23 mouse cellular contexts compared by ENCODE assay signal in genomic region chr10:116286697-116287344, GRCm38 (mm10). TPM values are rescaled to one million over a fixed set of nuclear protein-coding genes. Genes with fewer than 3 reads are reported as not detected.
DNase-seq lines count a peak whose midpoint lies in the region; ATAC-seq and TF ChIP-seq lines count a peak whose summit lies in the region.
"Had no signal": no experiment of that assay in that cellular context is flagged by ENCODE, and none has a peak within 500 bp of the region (broad histone marks: within the 10 kb centered on the region; RNA-seq: fewer than 3 reads in every experiment).

No protein-coding gene starts in this region.

- intact Hi-C loops in heart, postnatal 36 days (cut with DNase I), result no loop called here

- no peak overlapping the region for H3K4me3 ChIP-seq in heart, postnatal 0 days (ENCODE audit: low read depth, low read length)
- no peak overlapping the region for H3K4me3 ChIP-seq in liver, adult 2 months (ENCODE audit: insufficient read depth, low read depth, low read length)
- H3K4me3 ChIP-seq in liver, embryonic 16.5 days (ENCODE audit: low read depth, low read length), result no peak overlapping the region
- H3K4me3 ChIP-seq: forebrain, embryonic 15.5 days; neural tube, embryonic 12.5 days had no signal

- WGBS in heart, postnatal 0 days, result 72% methylated on average over 7 of the region's 7 CpGs
- WGBS in liver, adult 2 months, result 81% methylated on average over 7 of the region's 7 CpGs
- WGBS in liver, embryonic 16.5 days (ENCODE audit: insufficient replicate concordance), result 66% methylated on average over 7 of the region's 7 CpGs

- DNase-seq in heart, postnatal 0 days (ENCODE audit: low spot score), result no peak
- DNase-seq in heart, postnatal 36 days, result no peak
- DNase-seq in liver, adult 2 months (ENCODE audit: extremely low read depth, low read depth, low spot score), result no peak
- DNase-seq in liver, result no peak
- DNase-seq in kidney, postnatal 25 days, result peak; percentile 33 to 58
- no peak for DNase-seq in embryo, embryonic 9.5 days (ENCODE audit: extremely low spot score)
- DNase-seq in cerebellum, postnatal 4 days (ENCODE audit: low spot score in 2 of 2), result no peak
- DNase-seq: adrenal gland, adult 2 months; cerebellum, adult 2 months; cerebellum, postnatal 25 days; embryo, embryonic 11 days; gastrocnemius, postnatal 14 days; layer of hippocampus, adult 9-11 months; lung, embryonic 14.5 days; lung, postnatal 4 days; midbrain, embryonic 14.5 days; right cerebral cortex, postnatal 25 days had no signal

- H3K79me2 ChIP-seq in liver, adult 2 months (ENCODE audit: control insufficient read depth, insufficient read depth, low read length), result peaks cover 5% of the 10 kb centered on the region; the same call in 1 of the 2 replicates

- no peak overlapping the region for H3K4me2 ChIP-seq in heart, postnatal 0 days (ENCODE audit: low read depth, low read length)
- H3K4me2 ChIP-seq in liver, embryonic 16.5 days (ENCODE audit: low read depth, low read length), result no peak overlapping the region
- H3K4me2 ChIP-seq: forebrain, embryonic 15.5 days; lung, embryonic 14.5 days; neural tube, embryonic 12.5 days had no signal

- H3K9ac ChIP-seq in heart, postnatal 0 days (replicated peaks; ENCODE audit: low read depth, low read length), result no peak overlapping the region
- no peak overlapping the region for H3K9ac ChIP-seq in liver, adult 2 months (ENCODE audit: low read depth, low read length)
- no peak overlapping the region for H3K9ac ChIP-seq in liver, embryonic 16.5 days (ENCODE audit: low read depth, low read length)
- H3K9ac ChIP-seq: forebrain, embryonic 15.5 days; lung, embryonic 14.5 days; neural tube, embryonic 12.5 days had no signal

- peak overlapping the region; percentile 54 for H3K27ac ChIP-seq in heart, postnatal 0 days (ENCODE audit: low read depth)
- peak overlapping the region; percentile 79 for H3K27ac ChIP-seq in liver, adult 2 months (replicated peaks; ENCODE audit: insufficient read depth, low read depth, low read length)
- no peak overlapping the region for H3K27ac ChIP-seq in liver, embryonic 16.5 days (ENCODE audit: low read length)
- H3K27ac ChIP-seq: forebrain, embryonic 15.5 days; hindbrain, postnatal 0 days; neural tube, embryonic 12.5 days had no signal

- TF ChIP-seq CTCF in heart, postnatal 0 days (IDR thresholded peaks at IDR 0.05; ENCODE audit: low read depth), result no peak
- no peak for TF ChIP-seq CTCF in liver, adult 2 months (IDR thresholded peaks at IDR 0.05; ENCODE audit: low read depth, low read length)

- peak; percentile 60; the same call in 1 of the 2 replicates for ATAC-seq in heart, postnatal 0 days (ENCODE audit: insufficient read depth, low read depth)
- peak; percentile 19; the same call in 1 of the 2 replicates for ATAC-seq in liver, embryonic 16.5 days (ENCODE audit: low read depth)
- ATAC-seq: forebrain, embryonic 15.5 days; hindbrain, postnatal 0 days had no signal

- H3K27me3 ChIP-seq in heart, postnatal 0 days (ENCODE audit: control insufficient read depth, insufficient read depth, low read length), result 0 out of 2 replicates have a peak, but pooled peaks cover 3% of the 10 kb centered on the region
- H3K27me3 ChIP-seq in liver, adult 2 months (ENCODE audit: control insufficient read depth, insufficient read depth, low read length), result no peaks in the 10 kb centered on the region
- no peaks in the 10 kb centered on the region for H3K27me3 ChIP-seq in liver, embryonic 16.5 days (ENCODE audit: control insufficient read depth, insufficient read depth, low read depth, low read length)
- H3K27me3 ChIP-seq: forebrain, embryonic 15.5 days; neural tube, embryonic 12.5 days had no signal

- no peaks in the 10 kb centered on the region for H3K9me3 ChIP-seq in heart, postnatal 0 days (replicated peaks; ENCODE audit: control insufficient read depth, low read length)
- H3K9me3 ChIP-seq in liver, embryonic 16.5 days (replicated peaks; ENCODE audit: control insufficient read depth, low read length), result no peaks in the 10 kb centered on the region
- H3K9me3 ChIP-seq: forebrain, embryonic 15.5 days; neural tube, embryonic 12.5 days had no signal

- TF ChIP-seq POLR2A in liver, adult 2 months (IDR thresholded peaks at IDR 0.05; ENCODE audit: extremely low read depth, insufficient read depth, low read length), result no peak

- H3K4me1 ChIP-seq in heart, postnatal 0 days (ENCODE audit: control insufficient read depth, insufficient read depth), result 0 out of 2 replicates have a peak, but pooled peaks cover 8% of the 10 kb centered on the region
- H3K4me1 ChIP-seq in liver, adult 2 months (ENCODE audit: control insufficient read depth, insufficient read depth, low read length), result peaks cover 2% of the 10 kb centered on the region; the same call in 1 of the 2 replicates
- no peaks in the 10 kb centered on the region for H3K4me1 ChIP-seq in liver, embryonic 16.5 days (ENCODE audit: control insufficient read depth, low read depth, low read length)
- H3K4me1 ChIP-seq: forebrain, embryonic 15.5 days; neural tube, embryonic 12.5 days had no signal

- H3K36me3 ChIP-seq in heart, postnatal 0 days (replicated peaks; ENCODE audit: control insufficient read depth, insufficient read depth, low read length), result no peaks in the 10 kb centered on the region
- no peaks in the 10 kb centered on the region; the same call in 1 of the 2 replicates for H3K36me3 ChIP-seq in liver, adult 2 months (ENCODE audit: control insufficient read depth, insufficient read depth, low read length)
- no peaks in the 10 kb centered on the region for H3K36me3 ChIP-seq in liver, embryonic 16.5 days (ENCODE audit: control insufficient read depth, insufficient read depth)
- H3K36me3 ChIP-seq: forebrain, embryonic 15.5 days; neural tube, embryonic 12.5 days had no signal

- TF ChIP-seq EP300 in heart, postnatal 0 days (IDR thresholded peaks at IDR 0.05; ENCODE audit: low read depth), result peak; percentile 55; the same call in 1 of the 2 replicates

RNA-seq across cellular contexts. Expression of gene Ptprb, which starts 11.5 kb away (rescaled TPM):
- total RNA-seq in heart, postnatal 0 days (2014; rRNA removed; ENCODE audit: low replicate concordance), result 22.3 and 24.5 TPM in 2 replicates
- 6.2 and 6.9 TPM in 2 replicates for polyA plus RNA-seq in heart, postnatal 0 days (2015; fragmentation: Nextera tagmentation; extraction: Ambion mirVana)
- total RNA-seq in heart, postnatal 36 days (2021), result 10 to 100 TPM; 71.9 to 83.3 TPM
- total RNA-seq in liver, adult 2 months (2014; rRNA removed), result 39.8 and 44.2 TPM in 2 replicates
- 5.1 and 5.9 TPM in 2 replicates for polyA plus RNA-seq in liver, adult 2 months (2012; rRNA removed)
- polyA plus RNA-seq in liver, embryonic 16.5 days (2015; fragmentation: Nextera tagmentation; extraction: Ambion mirVana), result 1.5 and 1.8 TPM in 2 replicates
- total RNA-seq: megakaryocyte-erythroid progenitor cell, adult 5-6 weeks; MEL had no signal

Comparison
In these comparisons a context has a peak if more than half of its experiments do, and no peak if none do; other contexts are left out.
1. DNase-seq: peak in kidney, postnatal 25 days (2 of 2); none in heart, postnatal 0 days (single experiment), heart, postnatal 36 days (0 of 2), liver, adult 2 months (single experiment), liver (single experiment), embryo, embryonic 9.5 days (single experiment) and cerebellum, postnatal 4 days (0 of 2).